Mouse (Mus musculus): ENCODE data around the gene Melk.

DNA sequence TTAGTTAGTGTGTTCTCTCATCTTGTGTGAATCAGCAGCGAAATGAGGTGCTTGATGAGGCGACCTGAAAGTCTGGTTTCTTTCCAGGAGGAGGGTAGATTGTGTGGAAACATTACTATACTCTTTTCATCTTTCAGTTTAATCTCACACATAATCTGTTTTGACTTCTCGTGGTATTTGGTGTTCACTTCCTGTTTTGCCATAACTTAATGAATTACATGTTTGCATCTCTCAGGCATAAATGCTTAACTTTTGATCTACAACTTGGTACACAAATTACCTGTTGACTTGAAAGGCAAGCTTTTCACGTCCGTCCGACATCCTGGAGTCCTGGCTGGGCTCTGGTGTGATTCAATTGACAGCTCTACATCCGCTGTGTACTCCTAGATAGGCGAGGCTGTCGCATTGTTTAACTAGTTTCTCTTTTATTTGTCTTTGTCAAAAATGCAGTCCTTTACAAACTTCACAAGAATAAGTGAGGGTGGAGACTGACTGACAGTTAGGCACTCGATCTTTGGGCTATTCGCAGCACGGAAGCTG lies 15.7 kb downstream of the Melk start:
- TF ChIP-seq CTCF (IDR thresholded peaks at IDR 0.05) (no peak), POLR2A (IDR thresholded peaks at IDR 0.05; ENCODE audit: insufficient read depth, low read depth, low read length) (no peak)

All from heart, adult 2 months (tissue).